Mouse (Mus musculus) kidney, postnatal 36 days (tissue): ENCODE results near the gene Gm45234.

ENCODE experiments used
- DNase-seq, 2 experiments: peaks; one replicate each; pipeline ENCODE4 v3.0.0; 2021 to 2022; ENCODE audit warnings: mixed read lengths in 2 of 2

Gene Gm45234

DNA sequence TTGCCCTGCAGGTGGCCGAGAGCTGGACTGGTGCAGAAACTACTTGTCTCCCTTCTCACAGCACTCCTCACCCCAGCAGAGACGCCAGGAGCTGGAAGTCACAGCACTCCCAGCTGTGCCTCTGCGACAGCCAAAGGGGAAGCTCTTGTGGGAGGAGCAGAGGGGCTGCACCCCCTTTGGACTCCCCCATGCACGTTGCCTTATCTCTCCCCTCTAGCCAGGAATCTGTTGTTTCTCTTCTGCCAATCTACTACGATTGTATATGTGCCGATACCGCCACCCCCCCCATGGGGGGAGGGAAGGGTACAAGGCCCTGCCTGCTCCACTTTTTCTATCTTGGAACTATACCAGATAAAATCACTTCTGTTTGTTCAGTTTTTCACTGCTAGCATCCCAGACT is 52.0 kb downstream of the Gm45234 start:
- no peak for DNase-seq

DNA sequence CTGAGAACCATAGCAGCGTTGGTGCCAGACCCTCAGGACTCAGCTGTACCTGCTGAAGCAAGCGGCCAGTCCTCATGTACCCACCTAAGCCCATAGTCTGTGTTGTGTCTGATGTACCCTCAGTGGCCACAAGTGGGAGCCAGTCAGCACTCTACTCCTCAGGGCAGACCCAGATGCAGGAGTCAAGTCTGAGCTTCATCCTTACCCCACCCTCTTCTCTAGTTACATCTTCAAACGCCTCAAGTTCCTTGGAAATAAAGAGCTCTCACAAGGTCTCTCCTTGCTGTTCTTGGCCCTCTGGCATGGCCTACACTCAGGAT is 53.1 kb downstream of the Gm45234 start:
- DNase-seq = peak; percentile 75 to 87

DNA sequence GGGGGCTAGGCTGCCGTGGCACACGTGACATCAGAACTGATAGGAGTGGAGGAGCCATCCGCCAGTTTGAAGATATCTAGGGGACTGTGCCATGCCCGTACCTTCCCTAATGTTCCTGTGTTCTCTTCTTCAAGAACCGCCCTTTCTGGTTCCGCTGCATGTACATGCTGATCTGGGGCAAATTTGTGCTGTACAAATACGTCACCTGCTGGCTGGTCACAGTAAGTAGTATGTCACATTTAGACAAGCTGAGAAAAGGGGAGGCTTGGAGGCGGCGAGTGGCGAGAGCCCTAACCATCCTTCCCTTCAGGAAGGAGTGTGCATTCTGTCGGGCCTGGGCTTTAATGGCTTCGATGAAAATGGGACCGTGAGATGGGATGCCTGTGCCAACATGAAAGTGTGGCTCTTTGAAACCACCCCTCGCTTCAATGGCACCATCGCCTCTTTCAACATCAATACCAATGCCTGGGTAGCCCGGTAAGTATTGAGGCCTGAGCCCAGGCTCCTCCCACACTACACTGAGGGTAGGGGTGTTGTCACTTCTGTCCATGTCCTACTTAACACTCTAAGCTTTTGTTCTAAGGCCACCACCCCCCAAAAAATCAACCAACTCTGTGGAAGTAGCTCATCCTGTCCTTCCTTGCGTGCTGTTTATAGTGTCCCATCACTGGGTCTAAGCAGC is 53.6 kb downstream of the Gm45234 start:
- no peak for DNase-seq

DNA sequence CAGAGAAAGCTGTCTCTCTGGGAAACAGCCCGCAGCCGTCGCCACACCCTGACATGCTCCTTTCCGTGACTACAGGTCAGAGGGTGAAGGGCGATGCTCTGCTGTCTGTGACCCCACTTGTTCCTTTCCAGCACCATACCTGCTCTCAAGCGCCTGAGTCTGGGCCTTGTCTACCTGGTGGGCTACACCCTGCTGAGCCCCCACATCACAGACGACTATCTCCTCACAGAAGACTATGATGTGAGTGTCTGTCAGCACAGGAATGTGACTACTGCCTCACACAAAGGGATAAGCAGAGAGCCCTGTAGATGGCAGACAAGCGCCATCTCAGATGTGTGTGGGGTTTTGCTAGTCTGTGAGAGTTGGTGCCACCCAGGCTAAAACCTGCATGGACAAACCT is 54.5 kb downstream of the Gm45234 start:
- peak in 1 of 2 experiments; percentile 41 for DNase-seq

DNA sequence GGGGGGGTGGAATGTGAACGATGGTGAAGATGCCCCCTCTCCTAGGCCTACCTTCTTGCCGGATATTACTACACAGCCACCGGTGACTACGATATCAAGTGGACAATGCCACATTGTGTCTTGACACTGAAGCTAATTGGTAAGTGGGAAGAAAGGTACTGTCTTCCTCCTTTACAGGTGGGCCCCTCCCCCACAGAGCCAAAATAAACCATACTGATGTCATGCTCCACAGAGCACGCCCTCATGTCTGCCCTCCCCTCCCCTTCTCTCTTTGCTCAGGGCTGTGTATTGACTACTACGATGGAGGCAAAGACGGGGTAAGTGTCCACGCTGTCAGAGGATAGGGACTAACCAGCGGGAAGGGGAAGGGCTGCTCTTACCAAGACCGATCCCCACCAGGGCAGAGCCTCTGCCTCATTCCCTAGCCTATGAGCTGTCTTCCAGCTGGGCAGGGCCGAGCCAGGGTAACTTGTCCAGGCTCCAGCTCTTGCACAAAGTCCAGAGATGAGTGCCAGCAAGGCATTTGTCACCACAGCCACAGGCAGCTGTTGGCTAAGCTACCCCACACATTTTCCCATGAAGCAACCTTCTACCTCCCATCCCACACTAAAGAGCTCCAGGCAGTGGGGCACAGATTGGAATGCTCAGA is 55.7 kb downstream of the Gm45234 start:
- DNase-seq = peak; percentile 70 to 78

DNA sequence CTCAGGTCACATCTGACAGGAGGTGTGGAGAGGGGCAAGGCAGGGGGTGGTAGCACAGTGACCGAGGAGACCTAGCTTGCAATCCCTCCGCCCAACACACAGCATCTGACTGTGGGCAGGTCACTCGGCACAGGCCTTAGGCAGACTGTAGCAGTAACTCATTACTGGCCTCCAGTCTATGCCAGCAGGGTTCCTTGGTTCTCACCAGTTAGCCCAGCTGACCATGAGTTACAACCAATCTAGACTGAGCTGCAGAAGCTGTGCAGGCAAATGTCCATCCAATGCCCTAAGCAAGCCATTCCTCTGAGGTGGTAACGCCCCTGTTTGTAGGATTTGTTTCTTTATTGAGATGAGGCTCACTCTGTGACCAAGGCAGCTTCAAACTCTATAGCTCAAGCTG is 56.5 kb downstream of the Gm45234 start:
- no peak for DNase-seq

DNA sequence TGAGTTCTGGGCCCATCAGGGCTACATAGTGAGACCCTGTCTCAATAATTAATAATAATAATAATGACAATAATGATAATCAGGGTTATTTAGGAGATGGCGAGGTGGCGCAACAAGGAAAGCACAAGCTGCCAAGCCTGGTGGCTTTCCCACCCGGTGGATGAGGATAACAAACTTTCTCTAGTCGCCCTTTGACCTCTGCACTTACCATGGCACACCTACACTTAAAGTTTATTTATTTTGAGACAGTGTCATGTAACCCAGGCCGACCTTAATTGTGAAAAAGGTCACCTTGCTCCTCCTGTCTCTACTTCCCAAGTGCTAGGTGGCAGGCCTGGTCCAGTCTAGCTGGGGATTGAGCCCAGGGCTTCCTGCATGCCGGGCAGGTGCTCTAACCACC is 57.1 kb downstream of the Gm45234 start:
- no peak for DNase-seq

DNA sequence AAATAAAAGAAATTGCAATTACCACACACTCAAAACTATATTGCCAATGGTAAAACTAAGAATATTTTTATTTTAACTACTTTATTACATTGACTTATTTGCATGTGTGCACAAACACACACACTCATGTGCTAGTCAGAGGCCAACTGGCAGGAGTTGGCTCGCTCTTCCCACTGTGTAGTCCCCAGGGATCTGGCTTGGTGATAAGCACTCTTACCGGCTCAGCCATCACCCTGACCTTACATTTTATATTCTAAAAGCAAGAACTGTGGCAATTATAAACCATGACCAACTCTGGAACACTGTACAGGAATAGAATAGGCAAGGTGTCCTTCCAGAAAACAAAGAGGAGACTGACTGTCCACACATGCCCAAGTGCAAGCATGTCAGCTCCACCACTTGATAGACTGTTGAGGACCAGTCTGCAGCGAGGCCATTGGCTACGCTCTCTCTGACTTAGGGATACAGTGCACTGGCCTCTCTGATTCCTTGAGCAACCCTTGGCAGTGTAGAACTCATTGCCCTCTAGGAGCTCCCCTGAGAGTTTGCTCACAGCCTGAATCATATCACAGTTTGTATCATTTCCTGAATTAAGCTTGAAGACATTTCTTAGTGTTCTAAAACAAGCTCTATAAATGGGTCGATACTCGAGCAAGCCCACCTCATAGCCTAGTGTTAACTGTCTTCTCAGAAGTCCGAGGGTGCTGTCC is 59.2 kb downstream of the Gm45234 start:
- no peak for DNase-seq

DNA sequence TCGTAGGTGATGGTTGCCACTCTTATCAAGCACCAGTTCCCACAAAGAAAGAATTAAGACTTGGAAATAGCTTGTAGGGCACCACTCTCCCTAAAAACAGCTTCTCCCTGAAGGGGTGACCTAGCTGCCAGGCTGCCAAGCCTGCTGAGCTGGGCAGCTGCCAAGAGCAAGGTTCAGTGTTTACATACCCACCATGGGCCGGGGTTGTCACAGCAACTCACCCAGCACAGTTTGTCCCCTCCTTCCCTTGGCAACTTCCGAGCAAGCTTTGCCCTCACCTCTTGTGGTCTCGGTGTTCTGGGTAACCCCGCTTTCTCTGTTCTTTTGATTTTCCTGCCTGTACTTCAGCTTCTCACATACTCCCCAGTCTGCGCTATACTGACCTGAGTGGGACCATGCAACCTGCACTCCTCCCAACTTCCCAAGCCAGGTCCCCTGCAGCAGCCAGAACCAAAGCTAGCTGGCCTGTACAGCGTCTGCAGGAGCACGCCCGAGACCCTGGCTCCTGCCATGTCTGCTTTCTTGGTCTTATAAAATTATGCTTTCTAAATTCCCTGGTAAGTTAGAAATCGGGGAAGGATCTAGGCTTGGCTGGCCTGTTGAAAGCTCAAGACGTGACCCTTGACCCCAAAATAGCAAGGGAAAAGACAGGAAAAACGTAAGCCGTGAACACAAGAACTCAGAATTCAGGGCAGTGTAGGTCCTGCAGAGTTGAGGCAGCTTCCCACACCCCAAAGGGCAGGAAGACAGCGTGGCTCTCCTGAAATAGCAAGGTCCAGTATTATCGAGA is 61.5 kb downstream of the Gm45234 start:
- DNase-seq = peak; percentile 95 to 96

DNA sequence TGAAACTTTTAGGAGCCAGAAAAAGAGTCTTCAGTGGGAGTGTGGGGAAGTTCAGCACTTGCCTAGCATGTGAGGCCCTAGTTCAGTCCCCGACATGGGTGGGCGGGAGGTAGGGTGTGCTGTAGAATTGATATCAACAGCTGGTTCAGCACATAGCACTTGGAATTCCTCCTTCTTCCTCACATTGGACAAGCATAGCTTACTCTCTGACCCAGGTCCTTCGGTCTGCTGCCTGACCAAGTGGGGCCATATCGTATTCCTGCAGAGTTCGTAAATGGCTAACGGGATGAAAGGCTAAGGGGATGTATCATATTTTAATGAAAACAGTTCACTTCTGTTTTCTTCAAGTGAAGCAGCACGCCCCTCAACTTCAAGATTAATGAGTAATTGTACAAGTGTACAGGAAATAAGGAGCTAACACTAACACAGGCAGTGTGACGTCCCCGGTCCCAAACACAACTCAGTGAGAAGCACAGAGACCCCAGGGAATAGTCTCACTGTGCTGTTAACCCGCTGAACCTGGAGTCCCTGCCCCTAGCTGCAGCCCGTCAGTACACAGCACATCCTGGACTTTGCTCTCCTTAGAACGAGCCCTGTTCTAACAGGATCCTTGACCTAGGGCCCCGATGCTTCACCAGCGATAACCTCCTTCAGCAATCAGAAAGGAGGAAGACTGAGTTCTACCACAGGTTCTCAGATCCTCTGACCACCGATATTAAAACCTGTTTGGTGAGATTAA is 62.4 kb downstream of the Gm45234 start:
- peak; percentile 57 to 71 for DNase-seq

DNA sequence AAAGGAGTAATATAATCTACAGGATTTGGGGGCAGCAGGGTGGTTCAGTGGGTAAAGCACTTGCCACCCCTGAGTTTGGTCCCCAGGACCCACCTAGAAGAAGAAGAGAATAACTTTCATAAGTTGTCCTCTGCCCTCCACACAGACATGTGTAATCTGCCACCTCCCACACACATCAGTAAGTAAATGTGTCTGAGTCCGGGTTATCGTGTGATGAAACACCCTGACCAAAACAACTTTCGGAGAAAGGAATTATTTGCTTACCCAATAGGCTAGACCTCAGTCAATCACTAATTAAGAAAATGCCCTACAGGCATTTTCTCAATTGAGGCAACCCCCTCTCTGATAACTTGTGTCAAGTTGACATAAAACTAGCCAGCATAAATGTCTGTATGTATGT is 65.3 kb downstream of the Gm45234 start:
- no peak for DNase-seq
